Mouse (Mus musculus): Measurements from ENCODE around the gene Gm13287.
A peak's percentile ranks its signal among the peaks of the same experiment; 100 is the strongest.
"Not testable (repeated sequence)": the region's sequence is repeated elsewhere in the genome, so short reads cannot be mapped to it uniquely, and the experiment has no call there.

Gm13287 gene

DNA sequence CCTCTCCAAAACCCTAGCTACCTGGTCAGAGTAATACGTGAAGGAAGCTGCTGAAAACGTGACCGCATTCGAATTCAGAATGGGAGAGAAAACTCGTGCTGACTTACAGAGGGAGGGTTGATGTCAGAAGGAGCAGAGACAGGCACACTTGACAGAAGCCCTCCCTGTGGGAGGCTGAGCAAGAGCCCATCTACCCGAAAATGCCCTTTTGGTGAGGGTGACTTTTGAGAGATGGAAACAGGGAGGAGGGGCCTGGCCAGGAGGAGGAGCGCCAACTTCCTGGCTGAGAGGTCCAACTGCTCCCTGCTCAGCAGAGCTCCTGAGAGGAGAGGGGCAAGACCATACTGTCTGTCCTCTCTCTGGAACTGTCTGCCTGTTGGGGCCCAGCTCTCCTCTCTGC, 3.7 kb upstream of the Gm13287 start, which contains the start of gene Gm13285:
TSS of gene Gm13285 (plus strand) at position 301 of the 400 bp plus-strand sequence.
- not testable (repeated sequence) for DNase-seq

DNA sequence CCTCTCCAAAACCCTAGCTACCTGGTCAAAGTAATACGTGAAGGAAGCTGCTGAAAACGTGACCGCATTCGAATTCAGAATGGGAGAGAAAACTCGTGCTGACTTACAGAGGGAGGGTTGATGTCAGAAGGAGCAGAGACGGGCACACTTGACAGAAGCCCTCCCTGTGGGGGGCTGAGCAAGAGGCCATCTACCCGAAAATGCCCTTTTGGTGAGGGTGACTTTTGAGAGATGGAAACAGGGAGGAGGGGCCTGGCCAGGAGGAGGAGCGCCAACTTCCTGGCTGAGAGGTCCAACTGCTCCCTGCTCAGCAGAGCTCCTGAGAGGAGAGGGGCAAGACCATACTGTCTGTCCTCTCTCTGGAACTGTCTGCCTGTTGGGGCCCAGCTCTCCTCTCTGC, 2.2 kb downstream of the Gm13287 start, which contains the start of gene Gm13288:
TSS of gene Gm13288 (plus strand) at position 301 of the 400 bp plus-strand sequence.
- DNase-seq: not testable (repeated sequence)

DNA sequence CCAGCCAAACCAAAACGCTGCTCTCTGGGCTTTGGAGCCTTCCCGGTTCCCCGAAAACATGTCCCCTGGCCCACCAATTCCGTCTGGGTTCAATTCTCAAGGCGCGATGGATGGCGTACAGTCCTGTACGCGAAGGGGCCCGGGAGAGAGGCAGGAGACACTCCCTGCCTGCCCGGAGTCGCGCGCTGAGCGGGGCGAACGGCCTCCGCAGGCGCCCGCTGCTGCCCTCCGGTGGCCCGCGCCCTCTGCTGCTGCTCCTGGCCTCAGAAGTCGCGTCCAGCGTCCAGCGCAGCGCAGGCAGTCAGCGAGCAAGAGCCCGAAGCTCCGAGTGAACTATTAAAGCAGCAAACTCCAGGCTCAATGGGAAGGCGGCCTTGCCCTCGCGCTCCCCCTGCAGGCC, 2.7 kb downstream of the Gm13287 start:
- peak; percentile 15 to 29 for DNase-seq

DNA sequence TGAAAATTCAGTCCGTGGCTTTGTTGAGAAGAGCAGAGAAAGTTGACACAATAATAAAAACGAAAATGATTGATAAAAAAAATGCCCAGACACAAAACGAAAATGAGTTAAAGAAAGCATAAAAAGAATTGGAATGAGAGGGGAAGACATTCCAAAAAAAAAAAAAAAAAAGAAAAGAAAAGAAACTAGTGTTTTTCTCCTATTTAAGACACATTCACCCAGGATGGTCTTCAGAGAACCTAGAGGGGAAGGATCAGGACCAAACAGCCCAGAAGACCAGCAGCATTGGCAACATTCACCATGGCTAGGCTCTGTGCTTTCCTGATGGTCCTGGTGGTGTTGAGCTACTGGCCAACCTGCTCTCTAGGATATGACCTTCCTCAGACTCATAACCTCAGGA, 12.9 kb downstream of the Gm13287 start, which contains the start of gene Ifna7:
TSS of gene Ifna7 (plus strand) at position 301 of the 400 bp plus-strand sequence.
- no peak for DNase-seq

DNA sequence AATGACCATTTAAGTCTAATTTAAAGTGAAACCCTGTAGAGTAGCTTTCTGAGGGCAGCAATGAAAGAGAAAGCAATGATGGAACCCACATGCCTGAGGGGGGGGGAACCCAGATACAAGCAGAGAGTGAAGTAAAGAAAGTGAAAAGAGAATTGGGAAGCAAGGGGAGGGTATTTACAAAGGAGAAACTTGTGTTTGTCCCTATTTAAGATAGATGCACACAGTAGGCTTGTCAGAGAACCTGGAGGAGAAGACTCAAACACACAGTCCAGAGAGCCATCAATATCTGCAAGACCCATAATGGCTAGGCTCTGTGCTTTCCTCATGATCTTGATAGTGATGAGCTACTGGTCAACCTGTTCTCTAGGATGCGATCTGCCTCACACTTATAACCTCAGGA, 16.6 kb downstream of the Gm13287 start, which contains the start of gene Ifna11:
TSS of gene Ifna11 (plus strand) at position 301 of the 400 bp plus-strand sequence.
- DNase-seq: no peak

DNA sequence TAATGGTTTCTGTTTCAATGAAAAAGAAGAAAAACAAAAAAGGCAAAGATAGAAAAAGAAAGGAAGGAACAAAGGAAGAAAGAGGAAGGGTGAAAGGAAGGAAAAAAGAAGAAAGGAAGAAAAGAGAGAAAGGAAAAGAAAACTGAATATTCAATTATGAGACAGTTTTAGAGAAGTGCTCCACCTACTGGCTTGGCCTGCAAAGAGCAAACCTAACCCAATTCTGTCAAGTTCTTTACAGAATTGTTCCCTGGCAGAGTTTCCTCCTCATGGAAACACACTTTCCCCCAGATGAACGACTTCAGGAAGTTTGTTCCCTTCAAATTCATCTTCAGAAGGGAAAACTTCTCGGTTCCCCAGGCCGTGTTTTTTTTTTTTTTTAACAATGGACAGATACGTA, 19.9 kb downstream of the Gm13287 start:
- DNase-seq: peak; percentile 32 to 33

DNA sequence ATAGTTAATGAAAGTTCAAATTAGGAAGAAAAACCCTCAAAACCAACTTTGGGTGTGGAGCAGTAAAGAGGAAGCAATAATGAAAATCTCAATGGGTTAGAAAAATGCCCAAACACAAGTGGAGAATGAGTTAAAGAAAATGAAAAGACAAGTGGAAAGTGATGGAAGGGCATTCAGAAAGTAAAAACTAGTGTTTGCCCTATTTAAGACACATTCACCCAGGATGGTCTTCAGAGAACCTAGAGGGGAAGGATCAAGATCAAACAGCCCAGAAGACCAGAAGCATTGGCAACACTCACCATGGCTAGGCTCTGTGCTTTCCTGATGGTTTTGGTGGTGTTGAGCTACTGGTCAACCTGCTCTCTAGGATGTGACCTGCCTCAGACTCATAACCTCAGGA, 24.1 kb downstream of the Gm13287 start, which contains the start of gene Ifna6:
TSS of gene Ifna6 (plus strand) at position 301 of the 400 bp plus-strand sequence.
- not testable (repeated sequence) for DNase-seq

DNA sequence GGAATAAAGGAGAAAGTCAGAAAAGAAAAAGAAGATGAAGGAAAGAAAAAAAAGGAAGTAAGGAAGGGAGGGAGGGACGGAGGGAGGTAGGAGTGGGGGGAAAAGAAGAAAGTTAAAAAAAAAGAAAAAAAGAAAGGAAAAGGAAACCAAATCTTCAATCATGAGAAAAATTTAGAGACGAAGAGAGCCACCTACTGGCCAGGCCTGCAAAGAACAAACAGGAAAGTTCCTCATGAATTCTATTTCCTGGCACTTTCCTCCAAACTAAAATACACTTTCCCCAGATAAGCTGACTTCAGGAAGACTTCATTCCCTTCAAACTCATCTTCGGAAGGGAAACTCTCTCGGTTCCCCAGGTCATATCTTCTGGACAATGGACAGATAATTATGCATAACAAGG, 27.5 kb downstream of the Gm13287 start:
- peak; percentile 46 to 59 for DNase-seq

DNA sequence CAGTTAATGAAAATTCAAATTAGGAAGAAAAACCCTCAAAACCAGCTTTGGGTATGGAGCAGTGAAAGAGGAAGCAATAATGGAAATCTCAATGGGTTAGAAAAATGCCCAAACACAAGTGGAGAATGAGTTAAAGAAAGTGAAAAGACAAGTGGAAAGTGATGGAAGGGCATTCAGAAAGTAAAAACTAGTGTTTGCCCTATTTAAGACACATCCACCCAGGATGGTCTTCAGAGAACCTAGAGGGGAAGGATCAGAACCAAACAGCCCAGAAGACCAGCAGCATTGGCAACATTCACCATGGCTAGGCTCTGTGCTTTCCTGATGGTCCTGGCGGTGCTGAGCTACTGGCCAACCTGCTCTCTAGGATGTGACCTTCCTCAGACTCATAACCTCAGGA, 32.2 kb downstream of the Gm13287 start, which contains the start of gene Ifna5:
TSS of gene Ifna5 (plus strand) at position 301 of the 400 bp plus-strand sequence.
- DNase-seq: not testable (repeated sequence)

DNA sequence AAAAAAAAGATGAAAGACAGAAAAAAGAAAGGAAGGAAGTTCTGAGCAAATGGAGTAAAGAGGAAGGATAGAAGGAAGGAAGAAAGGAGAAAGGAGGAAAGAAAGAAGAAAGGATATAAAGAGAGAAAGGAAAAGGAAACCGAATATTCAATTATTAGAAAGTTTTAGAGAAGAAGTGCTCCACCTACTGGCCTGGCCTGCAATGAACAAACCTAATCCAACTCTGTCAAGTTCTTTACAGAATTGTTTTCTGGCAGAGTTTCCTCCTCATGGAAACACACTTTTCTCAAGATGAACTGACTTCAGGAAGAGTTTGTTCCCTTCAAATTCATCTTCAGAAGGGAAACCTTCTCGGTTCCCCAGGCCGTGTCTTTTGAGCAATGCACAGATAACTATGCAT, 35.8 kb downstream of the Gm13287 start:
- peak; percentile 42 to 53 for DNase-seq

DNA sequence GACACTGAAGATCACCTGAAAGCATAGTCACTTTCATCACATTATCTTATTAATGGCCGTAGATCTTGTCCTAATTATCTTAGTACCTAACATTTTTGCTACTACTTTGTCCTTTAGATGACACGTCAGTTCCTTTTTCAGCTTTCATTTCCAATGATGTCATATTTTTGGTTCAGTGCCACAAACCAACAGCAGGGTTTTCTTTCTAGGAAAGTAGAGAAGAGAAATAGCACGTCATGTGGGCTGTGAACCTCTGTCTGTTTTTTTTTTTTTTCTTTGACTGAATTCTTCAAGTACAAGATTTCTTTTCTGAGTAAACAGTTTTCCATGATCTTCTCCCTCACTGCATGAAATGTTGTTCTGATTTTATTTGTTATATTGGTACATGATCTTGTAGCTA, 37.0 kb downstream of the Gm13287 start:
- DNase-seq: no peak

DNA sequence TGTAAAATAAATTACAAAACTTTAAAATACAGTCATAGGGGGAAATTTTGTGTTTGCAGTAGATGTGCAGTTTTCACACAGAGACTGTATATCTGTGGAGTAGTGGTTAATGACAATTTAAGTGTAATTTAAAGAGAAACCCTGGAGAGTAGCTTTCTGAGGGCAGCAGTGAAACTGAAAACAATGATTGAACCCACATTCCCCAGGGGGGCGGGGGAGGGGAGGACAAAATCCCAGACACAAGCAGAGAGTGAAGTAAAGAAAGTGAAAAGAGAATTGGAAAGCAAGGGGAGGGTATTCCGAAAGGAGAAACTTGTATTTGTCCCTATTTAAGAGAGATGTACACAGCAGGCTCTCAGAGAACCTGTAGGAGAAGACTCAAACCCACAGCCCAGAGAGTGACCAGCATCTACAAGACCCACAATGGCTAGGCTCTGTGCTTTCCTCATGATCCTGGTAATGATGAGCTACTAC, 38.4 kb downstream of the Gm13287 start, which contains the start of gene Ifna4:
TSS of gene Ifna4 (plus strand) at position 424 of the 474 bp plus-strand sequence.
- DNase-seq: peak; percentile 24 to 44

DNA sequence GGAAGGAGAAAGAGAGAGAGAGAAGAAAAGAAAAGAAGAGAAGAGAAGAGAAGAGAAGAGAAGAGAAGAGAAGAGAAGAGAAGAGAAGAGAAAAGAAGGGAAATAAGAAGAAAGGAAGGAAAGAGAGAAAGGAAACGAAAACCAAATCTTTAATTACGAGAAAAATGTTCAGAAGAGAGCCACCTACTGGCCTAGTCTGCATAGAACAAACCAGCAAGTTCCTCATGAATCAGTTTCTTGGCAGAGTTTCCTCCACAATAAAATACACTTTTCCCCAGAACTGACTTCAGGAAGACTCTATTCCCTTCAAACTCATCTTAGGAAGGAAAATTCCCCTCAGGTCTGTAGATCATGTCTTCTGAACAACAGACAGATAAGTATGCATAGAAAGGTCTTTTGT, 42.3 kb downstream of the Gm13287 start:
- DNase-seq: no peak

DNA sequence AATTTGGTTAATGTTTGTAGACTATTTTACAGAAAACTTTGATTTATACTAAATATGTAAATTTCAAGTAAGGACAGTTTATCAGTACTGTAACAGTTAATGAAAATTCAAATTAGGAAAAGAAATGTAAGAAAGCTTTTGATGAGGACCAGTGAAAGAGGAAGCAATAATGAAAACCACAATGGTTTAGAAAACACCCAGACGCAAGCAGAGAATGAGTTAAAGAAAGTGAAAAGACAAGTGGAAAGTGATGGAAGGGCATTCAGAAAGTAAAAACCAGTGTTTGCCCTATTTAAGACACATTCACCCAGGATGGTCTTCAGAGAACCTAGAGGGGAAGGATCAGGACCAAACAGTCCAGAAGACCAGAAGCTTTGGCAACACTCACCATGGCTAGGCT, 46.6 kb downstream of the Gm13287 start, which contains the start of gene Ifna1:
TSS of gene Ifna1 (plus strand) at position 390 of the 400 bp plus-strand sequence.
- no peak for DNase-seq

DNA sequence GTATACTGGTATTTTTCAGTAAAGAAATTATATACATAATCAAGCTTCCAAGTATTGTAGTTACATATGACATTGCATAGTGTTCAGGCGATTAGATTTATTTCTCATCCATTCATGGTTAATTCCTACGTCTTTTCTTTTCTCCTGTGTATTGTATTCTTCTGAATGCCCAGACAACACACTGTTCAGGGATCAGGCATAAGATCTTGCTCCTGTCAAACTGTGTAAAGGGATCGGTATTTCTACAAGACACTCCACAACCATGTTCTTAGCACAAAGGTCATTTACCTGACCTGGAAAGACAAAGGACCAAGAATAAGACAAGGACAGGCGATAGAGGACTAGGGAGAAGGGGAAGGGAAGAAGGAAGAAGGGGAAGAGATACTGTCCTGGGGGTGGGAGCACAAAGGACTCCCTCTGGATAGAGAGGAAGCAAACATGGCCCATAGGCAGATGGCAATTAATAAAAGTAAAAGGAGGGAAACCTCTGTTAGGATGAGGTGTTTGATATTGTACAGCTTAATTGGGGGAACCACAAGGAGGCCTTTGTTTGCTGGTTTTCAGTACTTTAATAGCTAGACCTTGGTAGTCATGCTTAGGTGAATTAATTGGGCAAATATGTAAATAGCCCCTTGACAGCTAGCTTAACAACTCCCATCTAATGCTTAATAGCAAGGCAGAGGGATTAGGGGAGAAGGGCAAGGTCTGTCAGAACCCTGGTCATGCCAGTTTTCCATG, 48.1 kb downstream of the Gm13287 start:
- no peak for DNase-seq

Data from B cell, adult 2 months (primary cell).